Mouse (Mus musculus) intestine, postnatal 0 days (tissue): ENCODE data around the gene Gabrr2. TPM values are rescaled to one million over a fixed set of nuclear protein-coding genes. Genes with fewer than 3 reads are reported as not detected.

Experiments
- ATAC-seq: fragments of 200-750 bp; cut with Nextera tagmentation; 2 replicates; pipeline ENCODE4 v1.8.0; 2017; ENCODE audit warnings: mild to moderate bottlenecking, moderate TSS enrichment, moderate library complexity
- H3K27ac ChIP-seq: fragments of 300-500 bp; sonication (generic); 2 replicates; pipeline ENCODE4 v1.5.1; 2014; ENCODE audit warnings: mild to moderate bottlenecking, low read depth, low read length, moderate library complexity
- H3K27me3 ChIP-seq: fragments of 300-500 bp; sonication (generic); replicated peaks from 2 replicates; pipeline ENCODE4 v1.6.1; 2014; ENCODE audit warnings: low read length, mixed read lengths; ENCODE audit not compliant: control insufficient read depth, insufficient read depth
- H3K36me3 ChIP-seq: fragments of 300-500 bp; sonication (generic); 2 replicates; pipeline ENCODE4 v1.6.1; 2014; ENCODE audit warnings: mild to moderate bottlenecking, moderate library complexity; ENCODE audit not compliant: control insufficient read depth, insufficient read depth
- H3K4me1 ChIP-seq: fragments of 300-500 bp; sonication (generic); replicated peaks from 2 replicates; pipeline ENCODE4 v1.6.1; 2014; ENCODE audit warnings: antibody characterized with exemption, low read length, mixed read lengths; ENCODE audit not compliant: control insufficient read depth, insufficient read depth
- H3K4me2 ChIP-seq: fragments of 300-500 bp; sonication (generic); replicated peaks from 2 replicates; pipeline ENCODE4 v1.6.1; 2014; ENCODE audit warnings: low read depth, mild to moderate bottlenecking, moderate library complexity
- H3K4me3 ChIP-seq: fragments of 300-500 bp; sonication (generic); 2 replicates; pipeline ENCODE4 v1.5.1; 2014; ENCODE audit warnings: low read depth, low read length
- H3K9ac ChIP-seq: fragments of 300-500 bp; sonication (generic); 2 replicates; pipeline ENCODE4 v1.6.1; 2014; ENCODE audit warnings: mild to moderate bottlenecking, low read depth, low read length
- H3K9me3 ChIP-seq: fragments of 300-500 bp; sonication (generic); 2 replicates; pipeline ENCODE4 v1.6.1; 2016; ENCODE audit warnings: mixed run types; ENCODE audit not compliant: control insufficient read depth
- CTCF ChIP-seq: sonication (generic); IDR thresholded peaks from 2 replicates; pipeline ENCODE4 v1.5.1; 2016; ENCODE audit warnings: low read depth, mild to moderate bottlenecking, control low read depth, antibody characterized with exemption, moderate library complexity
- WGBS: fragments of 180-500 bp; shearing (Covaris S2); extraction: QIAGEN DNeasy Blood & Tissue Kit; methylation state at CpG from one replicate; pipeline ENCODE4 v1.1.7; 2014; 5-methylcytosine and 5-hydroxymethylcytosine counted together
- polyA plus RNA-seq: library from polyadenylated mRNA; unstranded; fragments of >200 nt; fragmentation: Nextera tagmentation; extraction: Ambion mirVana; gene quantifications from 2 replicates; pipeline ENCODE4 v1.2.1, GENCODE M21; 2015

Gabrr2 gene
- polyA plus RNA-seq, 1 experiment from 2014 or later: 0.07 TPM

DNA sequence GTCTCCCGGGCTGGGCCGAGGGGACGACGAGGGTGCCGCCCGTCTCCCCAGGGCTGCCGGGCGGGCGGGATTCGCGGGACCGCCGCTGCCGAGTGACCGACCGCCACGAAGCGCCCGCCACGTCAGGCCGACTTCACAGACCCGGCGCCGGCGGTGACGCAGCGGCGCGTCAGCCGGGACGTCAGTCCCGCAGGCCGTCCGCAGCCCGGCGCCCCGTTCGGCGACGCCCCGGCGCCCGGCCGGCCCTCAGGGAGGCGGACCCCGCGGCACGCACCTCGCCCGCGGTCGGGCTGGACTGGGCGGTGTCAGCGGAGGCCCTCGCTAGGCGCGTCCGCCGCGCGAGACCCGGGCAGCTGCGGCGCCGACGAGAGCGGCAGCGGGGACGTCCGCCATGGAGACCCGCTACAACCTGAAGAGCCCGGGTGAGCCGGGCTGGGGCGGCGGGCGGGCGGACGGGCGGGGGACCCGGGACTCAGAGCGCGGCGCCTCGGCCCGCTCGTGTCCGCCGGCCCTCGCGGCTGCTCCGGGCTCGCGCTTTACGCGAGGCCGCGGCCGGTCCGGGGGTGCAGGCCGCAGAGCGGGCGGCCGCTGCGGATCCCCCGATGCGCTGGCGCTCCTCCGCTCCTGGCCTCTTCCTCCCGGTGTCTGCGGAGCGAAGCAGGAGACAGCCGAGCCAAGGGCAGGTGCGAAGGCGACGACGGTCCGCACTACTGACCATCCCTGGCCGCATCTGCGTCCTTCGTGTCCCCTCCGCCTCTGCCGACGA, 31.4 kb upstream of the Gabrr2 start, which contains the start of gene Ube2j1:
Gene Ube2j1, plus strand, starts transcription at position 222 of the 766 bp plus-strand sequence.
- no peak for TF ChIP-seq CTCF
- peak within 1 kb of the TSS; percentile 99 for H3K27ac ChIP-seq
- peak; percentile 100 for ATAC-seq
- 0 out of 2 replicates have a peak, but pooled peaks cover 4% of the 10 kb centered on the region for H3K4me1 ChIP-seq
- H3K4me3 ChIP-seq: peak within 1 kb of the TSS; percentile 84
- 0 out of 2 replicates have a peak, but pooled peaks cover 9% of the 10 kb centered on the region for H3K36me3 ChIP-seq
- H3K9ac ChIP-seq: peak within 1 kb of the TSS; percentile 95
- no peaks in the 10 kb centered on the region for H3K27me3 ChIP-seq
- H3K4me2 ChIP-seq: peak within 1 kb of the TSS; percentile 83
- no peaks in the 10 kb centered on the region for H3K9me3 ChIP-seq
- under 1% methylated on average over 120 of the region's 123 CpGs for WGBS

DNA sequence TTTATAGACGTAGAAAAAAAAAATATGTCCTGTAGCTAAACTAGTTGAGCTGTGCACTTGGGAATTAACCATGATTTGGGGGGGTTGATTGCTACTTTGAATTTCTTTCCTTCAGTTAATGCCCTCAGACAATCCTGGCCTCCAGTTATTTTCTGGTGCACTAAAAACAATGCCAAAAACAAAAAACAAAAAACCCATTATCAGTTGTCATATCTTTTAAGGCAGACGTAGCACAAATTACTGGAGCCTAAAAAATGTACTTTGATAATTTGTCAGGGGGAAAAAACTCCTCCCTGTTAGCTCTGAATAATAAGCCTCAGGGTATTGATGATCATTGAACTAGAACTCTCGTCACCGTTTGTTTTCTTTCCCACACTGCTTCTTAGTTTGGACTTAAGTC, 30.8 kb upstream of the Gabrr2 start:
- 0 out of 2 replicates have a peak overlapping the region, but pooled peaks have one; percentile 99 for H3K27ac ChIP-seq
- peak overlapping the region; percentile 84 for H3K4me3 ChIP-seq
- WGBS: 14% methylated on average over 4 of the region's 4 CpGs
- H3K27me3 ChIP-seq: no peaks in the 10 kb centered on the region
- peaks cover 15% of the 10 kb centered on the region; the same call in 1 of the 2 replicates for H3K36me3 ChIP-seq
- peak overlapping the region; percentile 95 for H3K9ac ChIP-seq
- H3K4me1 ChIP-seq: 0 out of 2 replicates have a peak, but pooled peaks cover 4% of the 10 kb centered on the region
- ATAC-seq: no peak
- TF ChIP-seq CTCF: no peak
- H3K9me3 ChIP-seq: no peaks in the 10 kb centered on the region
- H3K4me2 ChIP-seq: peak overlapping the region; percentile 83

DNA sequence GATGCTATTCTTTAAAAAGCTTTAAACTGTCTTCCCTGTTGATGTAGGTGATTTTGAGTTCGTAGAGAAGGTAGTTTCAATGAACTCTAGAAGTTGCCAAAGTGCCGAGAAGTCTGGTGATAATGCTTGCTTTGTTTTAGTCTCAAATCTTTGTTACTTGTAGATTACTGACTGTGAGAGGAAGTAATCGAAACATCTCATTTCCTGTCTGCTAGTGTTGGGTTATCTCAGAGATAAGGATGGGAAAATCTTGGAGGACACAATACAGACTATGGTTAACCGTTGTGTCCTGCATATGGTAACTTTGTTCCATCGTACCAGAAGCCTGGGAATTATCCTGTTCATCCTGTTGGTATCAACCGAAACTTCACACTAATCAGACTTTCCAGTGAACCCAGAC, 29.3 kb upstream of the Gabrr2 start:
- ATAC-seq: no peak
- WGBS: 42% methylated on average over 6 of the region's 6 CpGs
- no peak for TF ChIP-seq CTCF

DNA sequence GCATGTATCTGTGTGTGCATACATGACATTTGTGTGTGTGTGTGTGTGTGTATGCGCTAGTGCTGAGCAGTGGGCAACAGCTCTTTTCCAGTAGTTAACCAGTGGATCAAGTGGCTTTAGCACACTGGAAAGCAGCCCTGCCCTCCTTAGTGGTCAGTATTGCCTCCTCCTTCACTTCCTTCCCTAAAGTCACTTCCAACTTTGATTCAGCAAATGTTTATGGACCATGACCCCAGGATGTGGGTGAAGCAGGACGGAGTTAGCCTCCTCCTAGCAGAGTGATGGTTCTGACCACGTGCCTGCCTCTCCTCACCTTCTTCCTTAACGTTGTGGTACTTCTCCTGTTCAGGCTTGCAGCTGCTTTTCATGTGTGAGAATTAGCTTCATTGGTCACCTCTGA, 23.0 kb upstream of the Gabrr2 start:
- H3K36me3 ChIP-seq: peaks cover 67% of the 10 kb centered on the region

More for the DNA sequence above, 29.3 kb upstream of the Gabrr2 start:
- H3K36me3 ChIP-seq: peaks cover 18% of the 10 kb centered on the region
- no peak overlapping the region; the same call in 1 of the 2 replicates for H3K4me2 ChIP-seq
- no peak overlapping the region for H3K27ac ChIP-seq
- no peak overlapping the region for H3K4me3 ChIP-seq
- 0 out of 2 replicates have a peak, but pooled peaks cover 4% of the 10 kb centered on the region for H3K4me1 ChIP-seq
- no peaks in the 10 kb centered on the region for H3K9me3 ChIP-seq
- no peaks in the 10 kb centered on the region for H3K27me3 ChIP-seq
- H3K9ac ChIP-seq: no peak overlapping the region

DNA sequence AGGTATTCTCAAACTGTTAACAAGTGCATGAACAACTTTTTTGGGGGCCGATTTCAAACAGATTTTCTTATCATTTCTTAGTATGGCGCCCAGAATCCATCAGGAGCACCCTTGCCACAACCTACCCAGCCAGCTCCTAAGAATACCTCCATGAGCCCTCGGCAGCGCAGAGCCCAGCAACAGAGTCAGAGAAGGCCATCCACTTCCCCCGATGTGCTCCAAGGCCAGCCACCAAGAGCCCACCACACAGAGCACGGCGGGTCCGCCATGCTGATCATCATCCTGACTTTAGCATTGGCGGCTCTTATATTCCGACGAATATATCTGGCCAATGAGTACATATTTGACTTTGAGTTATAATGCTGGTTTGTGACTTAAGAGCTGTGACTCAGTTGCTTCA, 13.2 kb upstream of the Gabrr2 start:
- H3K4me3 ChIP-seq: no peak overlapping the region
- no peak overlapping the region for H3K9ac ChIP-seq
- peaks cover 57% of the 10 kb centered on the region for H3K36me3 ChIP-seq
- no peaks in the 10 kb centered on the region for H3K9me3 ChIP-seq
- H3K27ac ChIP-seq: no peak overlapping the region
- WGBS: 97% methylated on average over 11 of the region's 11 CpGs
- H3K4me1 ChIP-seq: no peaks in the 10 kb centered on the region
- H3K27me3 ChIP-seq: no peaks in the 10 kb centered on the region
- no peak overlapping the region for H3K4me2 ChIP-seq
- TF ChIP-seq CTCF: no peak
- ATAC-seq: no peak

More for the DNA sequence above, 23.0 kb upstream of the Gabrr2 start:
- Histone ChIP-seq H3K27me3 (no peaks in the 10 kb centered on the region), H3K9ac (no peak overlapping the region), H3K27ac (no peak overlapping the region), H3K4me1 (no peaks in the 10 kb centered on the region), H3K9me3 (no peaks in the 10 kb centered on the region), H3K4me3 (no peak overlapping the region), H3K4me2 (no peak overlapping the region)
- no peak for TF ChIP-seq CTCF
- no peak for ATAC-seq
- whole genome bisulfite sequencing: 77% methylated on average over 4 of the region's 4 CpGs

DNA sequence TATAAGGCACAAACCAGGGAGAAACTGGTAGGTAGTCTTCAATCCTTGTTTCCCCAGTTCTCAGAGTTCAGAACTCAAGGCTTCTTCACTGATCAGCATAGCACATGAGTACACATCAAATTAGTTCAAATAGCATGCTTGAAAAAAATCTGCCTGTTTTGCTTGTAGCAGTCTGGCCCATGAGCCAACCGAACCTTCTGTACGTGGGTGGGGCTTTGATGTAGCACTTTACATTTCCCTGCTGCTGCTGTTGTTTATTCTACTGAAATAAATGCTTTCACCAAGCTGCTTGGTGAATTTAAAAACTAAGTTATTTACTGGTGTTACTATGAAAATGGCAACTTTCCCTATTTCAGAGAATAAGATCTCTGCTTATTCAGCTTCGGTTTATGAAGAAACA, 10.7 kb upstream of the Gabrr2 start:
- Histone ChIP-seq H3K36me3 (peaks cover 39% of the 10 kb centered on the region), H3K9ac (no peak overlapping the region), H3K4me2 (no peak overlapping the region), H3K4me3 (no peak overlapping the region), H3K27ac (no peak overlapping the region), H3K9me3 (no peaks in the 10 kb centered on the region), H3K27me3 (no peaks in the 10 kb centered on the region), H3K4me1 (no peaks in the 10 kb centered on the region)
- no peak for TF ChIP-seq CTCF
- ATAC-seq: no peak
- WGBS: 80% methylated on average over 3 of the region's 3 CpGs
